Mouse (Mus musculus) megakaryocyte, embryonic 14.5 days (primary cell): ENCODE measurements at regions not wholly inside any gene's neighbourhood (a gene's known extent, or its start where the extent isn't known, plus 50 kb on each side); places are given as distances from the start of the nearest gene placed in this dataset.

Experiments
- H3K27me3 ChIP-seq: replicated peaks from 2 replicates; pipeline ENCODE3; 2012; ENCODE audit warnings: inconsistent platforms
- H3K36me3 ChIP-seq: replicated peaks from 2 replicates; pipeline ENCODE3; 2012; ENCODE audit warnings: low read length, inconsistent platforms, mixed read lengths
- H3K4me1 ChIP-seq: 2 replicates; pipeline ENCODE4 v1.6.1; 2012; ENCODE audit warnings: inconsistent platforms
- H3K4me3 ChIP-seq: replicated peaks from 2 replicates; pipeline ENCODE3; 2012; ENCODE audit warnings: moderate library complexity, mild to moderate bottlenecking, inconsistent platforms
- H3K9me3 ChIP-seq: 2 replicates; pipeline ENCODE4 v1.6.1; 2012; ENCODE audit warnings: inconsistent platforms
- FLI1 ChIP-seq: IDR thresholded peaks from 2 replicates; pipeline ENCODE4 v1.6.1; 2012; ENCODE audit warnings: low read length, inconsistent platforms, mixed read lengths
- GATA1 ChIP-seq: IDR thresholded peaks from 3 replicates; pipeline ENCODE4 v1.6.1; 2012; ENCODE audit warnings: mixed read lengths, low read length, inconsistent platforms, borderline replicate concordance

DNA sequence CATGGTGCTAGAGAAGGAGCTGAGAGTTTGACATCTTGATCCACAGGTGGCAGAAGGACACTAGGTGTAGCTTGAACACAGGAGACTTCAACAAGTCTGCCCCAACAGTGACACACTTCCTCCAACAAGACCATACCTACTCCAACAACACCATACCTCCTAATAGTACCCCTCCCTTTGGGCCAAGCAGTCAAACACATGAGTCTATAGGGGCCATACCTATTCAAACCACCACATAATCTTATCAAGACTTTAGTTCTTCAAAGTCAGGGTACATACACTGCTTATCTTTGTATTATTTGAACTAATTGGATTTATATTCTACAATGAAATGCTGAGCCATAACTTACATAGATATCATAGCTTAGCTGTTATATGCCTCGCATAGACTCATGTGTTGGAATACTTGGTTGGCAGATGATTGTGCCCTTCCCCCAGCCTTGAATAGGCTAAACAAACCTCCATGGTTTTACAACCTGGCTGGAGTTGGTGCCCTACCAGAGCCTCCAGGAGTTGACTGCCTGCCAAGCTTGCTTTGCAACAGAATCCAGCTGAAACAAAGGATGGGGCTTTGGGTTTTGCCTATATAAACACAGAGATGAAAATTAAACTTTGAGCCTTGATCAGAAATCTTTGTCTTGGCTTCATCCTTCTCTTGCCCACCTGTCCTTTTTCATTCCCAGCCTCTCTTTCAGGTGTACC, 103.2 kb downstream of the Gm9817 start:
- no peaks in the 10 kb centered on the region for H3K36me3 ChIP-seq
- H3K27me3 ChIP-seq, result peaks cover 21% of the 10 kb centered on the region
- no peak overlapping the region for H3K4me3 ChIP-seq
- no peaks in the 10 kb centered on the region; the same call in 1 of the 2 replicates for H3K4me1 ChIP-seq
- TF ChIP-seq FLI1, result no peak
- TF ChIP-seq GATA1, result no peak
- H3K9me3 ChIP-seq, result peaks cover 7% of the 10 kb centered on the region; the same call in 1 of the 2 replicates

- H3K27me3 ChIP-seq, result peaks cover 41% of the 10 kb centered on the region
- no peaks in the 10 kb centered on the region; the same call in 1 of the 2 replicates for H3K4me1 ChIP-seq
- H3K4me3 ChIP-seq, result no peak overlapping the region
- H3K9me3 ChIP-seq, result peaks cover 9% of the 10 kb centered on the region
- no peak for TF ChIP-seq FLI1
- TF ChIP-seq GATA1, result no peak
- H3K36me3 ChIP-seq, result no peaks in the 10 kb centered on the region
These were observed 110.9 kb downstream of the Gm9817 start for GRCm38 (mm10) chr13:45189389-45189788.

DNA sequence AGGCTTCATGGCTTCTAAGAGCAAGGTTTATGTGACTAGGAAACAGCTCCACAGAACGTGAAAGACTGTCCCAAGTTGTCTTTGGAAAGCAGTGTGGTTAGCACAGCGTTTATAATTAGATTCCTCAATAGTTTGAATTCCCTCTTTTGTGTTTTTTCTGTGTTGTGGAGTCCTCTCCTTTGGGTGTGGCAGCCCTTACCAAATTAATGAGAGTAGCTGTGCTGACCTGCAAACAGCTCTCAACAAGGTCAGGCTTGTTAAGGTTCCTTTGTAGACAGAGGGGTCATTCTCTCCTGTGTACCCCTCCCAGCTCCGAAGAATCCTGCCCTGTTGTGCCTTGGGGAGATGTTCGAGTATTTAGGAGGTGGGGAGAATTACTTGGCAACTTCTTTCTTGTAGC, 111.7 kb downstream of the Gm9817 start:
- Histone ChIP-seq H3K27me3 (peaks cover 42% of the 10 kb centered on the region), H3K4me3 (no peak overlapping the region)
- TF ChIP-seq GATA1 (no peak), FLI1 (no peak)

DNA sequence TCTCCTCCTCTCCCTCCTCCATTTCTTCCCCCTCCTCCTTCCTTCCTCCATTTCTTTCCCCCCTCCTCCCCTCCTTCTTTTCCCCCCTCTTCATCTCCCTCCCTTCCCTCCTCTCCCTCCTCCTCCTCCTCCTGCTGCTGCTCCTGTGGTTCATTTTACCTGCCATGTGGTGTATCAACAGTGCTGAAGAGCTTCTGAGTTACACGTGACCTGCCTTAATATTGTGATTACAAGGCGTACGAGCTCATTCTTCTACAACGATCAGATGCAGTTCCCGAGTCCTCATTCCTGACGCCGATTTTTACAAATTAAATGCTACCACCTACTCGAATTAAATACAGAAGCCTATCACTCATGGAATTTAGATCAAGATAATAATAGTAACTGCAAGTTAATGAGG, 113.6 kb downstream of the Gm9817 start:
- peaks cover 6% of the 10 kb centered on the region for H3K4me1 ChIP-seq
- no peak overlapping the region for H3K4me3 ChIP-seq
- H3K9me3 ChIP-seq, result peaks cover 8% of the 10 kb centered on the region; the same call in 1 of the 2 replicates
- H3K27me3 ChIP-seq, result peaks cover 42% of the 10 kb centered on the region
- TF ChIP-seq GATA1 (no peak), FLI1 (no peak)
- no peaks in the 10 kb centered on the region for H3K36me3 ChIP-seq

More for the DNA sequence above, 111.7 kb downstream of the Gm9817 start:
- Histone ChIP-seq H3K36me3 (no peaks in the 10 kb centered on the region), H3K9me3 (peaks cover 9% of the 10 kb centered on the region), H3K4me1 (no peaks in the 10 kb centered on the region)

DNA sequence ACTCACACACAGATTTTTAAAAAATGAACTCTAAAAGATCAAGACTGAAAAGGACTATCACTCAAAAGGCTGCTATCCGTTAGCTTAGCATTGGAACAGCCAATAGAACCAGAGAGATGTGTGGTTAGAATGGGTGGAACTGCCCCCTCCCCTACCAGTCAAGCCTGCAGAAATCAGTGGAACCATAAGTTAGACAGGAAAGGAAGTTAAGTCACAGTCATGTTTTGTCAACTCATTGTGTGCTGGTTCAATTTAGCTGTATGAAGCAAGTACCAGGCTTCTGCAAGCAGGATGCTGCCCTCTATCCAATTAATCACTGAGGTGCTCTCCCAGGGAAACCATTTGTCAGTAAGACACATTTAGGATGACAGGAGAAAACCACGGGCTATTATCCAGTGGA, 117.1 kb downstream of the Gm9817 start:
- TF ChIP-seq GATA1, result no peak
- TF ChIP-seq FLI1, result no peak
- H3K9me3 ChIP-seq, result peaks cover 6% of the 10 kb centered on the region; the same call in 1 of the 2 replicates
- H3K36me3 ChIP-seq, result no peaks in the 10 kb centered on the region
- H3K4me3 ChIP-seq, result no peak overlapping the region
- peaks cover 6% of the 10 kb centered on the region for H3K4me1 ChIP-seq
- peaks cover 28% of the 10 kb centered on the region for H3K27me3 ChIP-seq

DNA sequence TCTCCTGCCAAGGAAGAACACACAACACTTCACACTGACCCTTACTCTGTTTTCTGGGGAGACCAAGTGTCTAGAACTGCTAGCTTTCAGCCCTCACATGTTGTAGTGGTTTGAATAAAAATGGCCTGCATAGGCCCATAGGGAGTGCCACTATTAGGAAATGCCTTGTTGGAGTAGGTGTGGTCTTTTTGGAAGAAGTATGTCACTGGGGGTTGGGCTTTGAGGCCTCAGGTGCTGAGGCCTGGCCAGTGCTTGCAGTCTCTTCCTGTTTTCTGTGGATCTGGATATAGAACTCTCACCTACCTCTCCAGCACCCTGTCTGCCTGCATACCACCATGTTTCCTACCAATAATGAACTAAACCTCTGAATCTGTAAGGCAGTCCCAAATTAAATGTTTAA, 117.9 kb downstream of the Gm9817 start:
- no peak overlapping the region for H3K4me3 ChIP-seq
- H3K9me3 ChIP-seq, result peaks cover 6% of the 10 kb centered on the region; the same call in 1 of the 2 replicates
- TF ChIP-seq FLI1 (no peak), GATA1 (no peak)
- H3K27me3 ChIP-seq, result peaks cover 26% of the 10 kb centered on the region
- H3K4me1 ChIP-seq, result peaks cover 6% of the 10 kb centered on the region
- no peaks in the 10 kb centered on the region for H3K36me3 ChIP-seq

- Histone ChIP-seq H3K4me1 (peaks cover 2% of the 10 kb centered on the region), H3K36me3 (no peaks in the 10 kb centered on the region), H3K4me3 (no peak overlapping the region), H3K9me3 (peaks cover 15% of the 10 kb centered on the region), H3K27me3 (peaks cover 10% of the 10 kb centered on the region)
- TF ChIP-seq GATA1 (no peak), FLI1 (no peak)
These were observed 122.1 kb downstream of the Gm9817 start for GRCm38 (mm10) chr13:45200511-45201120.

DNA sequence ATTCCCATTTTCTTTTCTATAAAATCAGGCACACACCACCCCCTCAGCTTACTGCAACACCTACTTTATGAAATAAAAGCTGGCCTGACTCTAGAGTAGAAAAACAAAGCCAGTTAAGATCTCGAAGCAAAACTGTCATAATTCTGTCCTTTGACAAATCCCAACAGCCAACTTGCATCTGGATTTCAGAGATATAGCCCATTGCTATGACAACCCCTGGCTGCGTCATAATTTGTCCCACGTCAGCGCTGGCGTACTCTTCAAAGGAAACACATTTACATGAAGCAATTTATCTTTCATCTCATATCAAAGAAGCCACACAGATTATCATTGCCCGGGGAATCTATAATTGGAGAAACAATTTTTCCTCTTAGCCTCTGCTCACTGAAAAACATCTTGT, 126.4 kb downstream of the Gm9817 start:
- Histone ChIP-seq H3K9me3 (peaks cover 10% of the 10 kb centered on the region), H3K27me3 (peaks cover 21% of the 10 kb centered on the region)
- TF ChIP-seq FLI1 (no peak), GATA1 (no peak)

DNA sequence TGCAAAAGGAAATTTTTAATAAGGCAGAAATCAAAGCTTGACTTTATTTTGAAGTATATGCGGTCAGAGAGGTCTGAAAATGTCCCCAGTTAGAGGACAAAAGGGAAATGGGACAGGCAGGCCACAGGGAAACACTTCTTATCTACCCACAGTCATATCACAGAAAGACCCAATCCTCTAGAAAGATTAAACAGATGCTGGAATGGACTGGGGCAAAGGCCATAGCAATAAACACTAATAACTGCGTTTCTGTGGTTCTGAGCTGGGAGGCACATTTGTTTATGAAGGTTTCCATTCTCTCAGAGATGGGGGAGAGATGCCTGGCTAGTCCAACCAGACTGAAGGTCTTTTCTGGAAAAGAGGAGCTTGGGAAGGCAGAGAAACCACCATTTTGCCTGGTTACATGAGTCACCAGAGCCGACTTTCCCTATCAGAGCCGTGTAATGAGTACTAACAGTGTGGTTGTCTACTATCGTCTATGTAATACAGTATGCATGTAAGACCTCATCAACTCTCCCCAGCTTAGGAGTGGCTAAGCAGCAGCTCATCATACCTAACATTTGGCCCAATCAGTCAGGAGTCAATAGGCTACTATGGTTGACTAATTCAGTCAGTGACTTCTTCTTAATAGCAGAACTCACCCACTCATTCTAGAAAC, 130.2 kb downstream of the Gm9817 start:
- TF ChIP-seq FLI1, result no peak
- no peak for TF ChIP-seq GATA1
- peaks cover 28% of the 10 kb centered on the region for H3K27me3 ChIP-seq
- no peaks in the 10 kb centered on the region for H3K4me1 ChIP-seq
- no peaks in the 10 kb centered on the region for H3K36me3 ChIP-seq
- H3K4me3 ChIP-seq, result no peak overlapping the region
- no peaks in the 10 kb centered on the region for H3K9me3 ChIP-seq

More for the DNA sequence above, 126.4 kb downstream of the Gm9817 start:
- Histone ChIP-seq H3K4me3 (no peak overlapping the region), H3K36me3 (no peaks in the 10 kb centered on the region), H3K4me1 (no peaks in the 10 kb centered on the region)

DNA sequence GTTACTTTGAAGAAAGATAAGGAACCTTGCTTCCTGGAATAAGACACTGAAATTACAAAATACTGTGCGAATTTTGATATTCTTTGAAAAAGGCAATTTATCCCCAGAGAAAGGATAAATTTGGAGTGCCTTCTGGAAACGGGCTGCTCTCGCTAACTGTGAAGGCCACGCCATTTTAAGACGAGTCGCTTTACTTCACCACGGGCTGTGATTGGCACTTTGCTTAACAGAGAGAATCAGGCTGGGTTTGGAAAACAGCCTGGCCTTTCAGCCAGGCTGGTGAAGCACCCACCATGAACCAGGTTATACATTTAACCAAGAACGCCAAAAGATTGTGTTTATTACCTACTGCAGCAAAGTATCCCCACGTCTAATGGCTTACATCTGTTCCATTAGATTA, 132.7 kb downstream of the Gm9817 start:
- H3K27me3 ChIP-seq, result peaks cover 25% of the 10 kb centered on the region

More for the DNA sequence above, 132.7 kb downstream of the Gm9817 start:
- TF ChIP-seq FLI1 (no peak), GATA1 (no peak)
- no peak overlapping the region for H3K4me3 ChIP-seq
- peaks cover 6% of the 10 kb centered on the region; the same call in 1 of the 2 replicates for H3K9me3 ChIP-seq
- H3K4me1 ChIP-seq, result no peaks in the 10 kb centered on the region
- H3K36me3 ChIP-seq, result no peaks in the 10 kb centered on the region
